Mouse (Mus musculus) cerebellum, postnatal 14 days (tissue): Measurements from ENCODE around the gene Hist1h2bb.
A peak's percentile ranks its signal among the peaks of the same experiment; 100 is the strongest.
"Not testable (repeated sequence)": the region's sequence is repeated elsewhere in the genome, so short reads cannot be mapped to it uniquely, and the experiment has no call there.

Experiments used
- DNase-seq, 2 experiments: peaks; one replicate each; pipeline ENCODE4 v3.0.0; 2021; ENCODE audit warnings: mixed read lengths in 2 of 2

The Hist1h2bb gene

DNA sequence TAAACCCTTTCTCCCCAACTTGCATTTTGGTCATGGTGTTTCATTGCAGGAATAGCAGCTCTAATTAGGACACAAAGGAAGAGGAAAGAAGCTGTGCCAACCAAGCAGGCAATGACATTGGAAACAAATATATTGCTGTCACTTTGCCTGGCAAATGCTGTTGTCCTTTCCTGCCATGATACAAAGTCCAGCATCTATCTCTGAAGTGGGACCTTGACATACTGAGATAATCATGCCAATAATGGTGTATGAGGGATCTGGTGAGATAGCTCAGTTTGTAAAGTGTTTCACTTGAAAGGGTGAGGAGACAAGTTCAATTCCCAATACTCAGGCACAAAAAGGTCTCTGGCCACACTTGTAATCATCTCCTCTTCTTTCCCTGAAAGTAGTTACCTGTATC lies 20.2 kb downstream of the Hist1h2bb start:
- no peak for DNase-seq

DNA sequence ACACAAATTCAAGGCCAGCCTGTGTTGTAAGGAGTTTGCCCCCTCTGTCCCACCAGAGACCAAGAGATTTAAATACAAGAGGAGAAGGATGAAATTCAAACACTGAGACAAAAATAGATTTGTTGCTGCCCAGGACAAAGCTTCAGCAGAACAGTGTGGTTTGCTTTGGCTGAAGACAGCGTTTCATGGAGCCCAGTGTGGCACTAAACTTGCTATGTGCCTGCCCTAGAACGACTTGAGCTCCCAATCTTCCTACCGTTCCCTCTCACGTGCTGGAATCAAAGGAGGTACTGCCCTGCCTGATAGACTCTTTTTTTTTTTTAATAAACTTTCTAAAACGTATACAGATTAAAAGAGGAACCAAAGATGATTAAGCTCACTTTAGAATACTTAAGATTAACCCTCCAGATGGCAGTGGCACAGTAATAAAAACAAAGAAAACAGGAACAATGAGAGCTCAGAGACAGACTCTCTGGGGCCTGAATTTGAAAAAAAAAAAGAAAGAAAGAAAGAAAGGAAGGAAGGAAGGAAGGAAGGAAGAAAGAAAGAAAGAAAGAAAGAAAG lies 22.4 kb downstream of the Hist1h2bb start:
- no peak for DNase-seq

DNA sequence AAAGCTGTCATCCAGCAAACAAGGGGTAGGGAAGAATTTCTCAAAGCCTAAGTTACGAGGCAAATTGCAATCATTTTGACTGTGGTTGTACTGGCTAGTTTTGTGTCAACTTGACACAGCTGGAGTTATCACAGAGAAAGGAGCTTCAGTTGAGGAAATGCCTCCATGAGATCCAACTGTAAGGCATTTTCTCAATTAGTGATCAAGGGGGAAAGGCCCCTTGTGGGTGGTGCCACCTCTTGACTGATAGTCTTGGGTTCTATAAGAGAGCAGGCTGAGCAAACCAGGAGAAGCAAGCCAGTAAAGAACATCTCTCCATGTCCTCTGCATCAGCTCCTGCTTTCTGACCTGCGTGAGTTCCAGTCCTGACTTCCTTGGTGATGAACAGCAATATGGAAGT lies 23.1 kb downstream of the Hist1h2bb start, which contains the start of gene Trim38:
Trim38 (plus strand) TSS at position 301 of the 400 bp plus-strand sequence.
- DNase-seq, result not testable (repeated sequence)

DNA sequence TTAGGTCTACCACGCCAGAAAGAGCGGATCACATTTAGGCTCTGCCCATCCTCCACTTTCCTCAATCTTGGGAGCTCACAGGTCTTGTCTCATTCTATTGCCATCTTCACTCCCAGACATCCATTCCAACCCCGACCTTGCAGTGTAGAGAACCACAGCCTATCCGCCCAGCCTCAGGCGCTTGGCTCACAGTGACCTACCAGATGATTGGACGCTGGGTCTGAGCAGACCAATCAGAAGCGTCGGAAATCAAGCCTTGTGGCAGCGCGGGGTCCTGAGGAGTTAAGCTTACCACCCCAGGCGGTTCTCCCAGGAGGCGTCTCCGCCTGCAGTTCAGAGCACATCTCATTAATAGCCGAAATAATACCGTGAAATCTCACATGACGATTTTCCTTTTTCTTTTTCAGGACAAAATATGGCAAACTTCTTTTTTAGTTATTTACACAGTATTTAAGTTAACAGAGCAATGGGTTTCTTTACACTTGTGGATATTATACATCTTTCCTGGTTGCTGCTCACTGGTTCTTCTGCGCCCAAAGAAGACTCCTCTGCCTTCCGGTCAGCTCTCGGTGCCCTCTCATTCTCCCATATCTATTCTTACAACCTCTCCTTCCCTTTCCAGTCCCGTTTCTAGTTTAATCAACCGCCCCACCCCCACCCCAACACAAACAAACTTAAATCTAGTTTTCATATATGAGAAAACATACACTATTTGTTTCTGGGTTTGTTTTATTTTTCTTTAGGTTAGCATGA lies 26.2 kb downstream of the Hist1h2bb start:
- DNase-seq, result peak; percentile 20 to 28

DNA sequence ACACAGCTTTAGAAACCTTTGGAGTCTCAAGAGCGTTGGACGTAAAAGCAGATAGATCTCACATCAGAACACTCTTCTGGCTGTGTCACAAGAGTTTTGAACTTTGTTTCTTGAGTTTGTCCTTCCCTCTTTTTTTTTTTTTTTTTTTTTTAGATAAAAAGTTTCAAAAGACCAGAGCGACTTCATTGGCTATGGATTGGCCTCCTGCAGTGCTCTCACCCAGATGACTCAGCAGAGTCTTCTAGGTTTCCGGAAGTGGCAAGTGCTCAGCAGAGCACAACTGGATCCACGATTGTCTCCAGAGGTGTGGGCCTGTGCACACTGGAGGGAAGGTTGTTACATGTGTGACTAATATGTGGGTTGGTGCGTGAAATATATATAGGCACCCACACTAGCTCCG lies 31.8 kb downstream of the Hist1h2bb start:
- no peak for DNase-seq

GRCm38 (mm10) chr13:23779025-23779424 lies 32.5 kb downstream of the Hist1h2bb start:
- DNase-seq, result no peak

DNA sequence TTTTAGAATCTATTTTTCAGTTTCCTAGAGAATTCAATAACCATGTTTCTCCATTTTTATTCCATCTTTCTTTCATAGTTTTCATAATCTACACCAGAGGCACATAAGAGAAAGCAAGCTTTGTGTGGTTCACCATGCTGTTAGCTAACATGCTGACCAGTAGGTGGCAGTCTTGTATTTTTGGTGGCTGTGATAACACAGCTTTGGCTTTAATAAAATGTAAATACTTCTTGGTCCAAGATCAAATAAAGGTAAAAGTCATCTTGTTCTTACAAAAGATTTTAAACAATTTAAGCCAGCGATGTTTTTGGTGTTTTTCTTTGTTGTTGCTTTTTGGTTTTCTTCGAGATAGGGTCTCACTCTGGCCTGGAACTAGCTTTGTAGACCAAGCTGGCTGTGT lies 46.0 kb downstream of the Hist1h2bb start:
- peak; percentile 64 to 69 for DNase-seq
